7 mouse cellular contexts compared by ENCODE assay signal in the genomic region with DNA sequence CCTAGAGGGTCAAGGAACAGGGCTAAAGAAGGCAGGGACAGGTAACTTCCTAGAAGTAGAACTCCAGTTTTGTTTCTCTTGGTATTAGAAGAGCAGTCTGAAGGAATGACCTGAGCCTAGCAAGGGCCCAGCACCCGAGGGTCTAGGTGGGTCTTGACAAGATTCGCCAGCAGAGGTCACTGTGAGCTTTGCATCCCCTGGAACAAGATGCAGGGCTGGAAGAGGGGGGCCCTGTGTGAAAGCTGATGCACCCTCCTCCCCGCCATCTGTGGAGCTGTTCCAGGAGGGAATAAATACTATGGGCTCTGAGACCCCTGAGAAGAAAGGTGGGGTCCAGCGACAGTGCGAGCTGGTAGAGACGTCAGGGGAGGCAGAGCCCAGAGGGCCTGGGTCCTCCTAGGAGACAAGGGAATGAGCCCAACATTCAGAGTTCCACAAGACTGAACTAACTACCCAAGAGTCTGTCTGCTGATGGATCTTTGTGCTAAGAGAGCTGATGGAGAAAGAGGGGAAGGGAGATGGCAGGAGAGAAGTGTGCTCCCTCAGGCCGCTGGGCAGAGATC. TPM values are rescaled to one million over a fixed set of nuclear protein-coding genes. Genes with fewer than 3 reads are reported as not detected.
A peak's percentile ranks its signal among the peaks of the same experiment; 100 is the strongest.
DNase-seq lines count a peak whose midpoint lies in the region; ATAC-seq and TF ChIP-seq lines count a peak whose summit lies in the region.

No protein-coding gene starts in this region.

- H3K4me2 ChIP-seq in forebrain, postnatal 0 days (ENCODE audit: low read depth): peak overlapping the region; percentile 98; the same call in 1 of the 2 replicates
- peak overlapping the region; percentile 98 for H3K4me2 ChIP-seq in intestine, embryonic 15.5 days (replicated peaks)

- H3K9me3 ChIP-seq in forebrain, postnatal 0 days (ENCODE audit: low read length): no peaks in the 10 kb centered on the region
- no peaks in the 10 kb centered on the region for H3K9me3 ChIP-seq in intestine, embryonic 15.5 days

- TF ChIP-seq POLR2A in small intestine, adult 2 months (IDR thresholded peaks at IDR 0.05; ENCODE audit: low read depth, low read length): no peak

- H3K27ac ChIP-seq in forebrain, postnatal 0 days (ENCODE audit: low read depth, low read length): no peak overlapping the region
- no peak overlapping the region for H3K27ac ChIP-seq in intestine, embryonic 15.5 days
- no peak overlapping the region for H3K27ac ChIP-seq in small intestine, adult 2 months (ENCODE audit: insufficient read depth, low read depth, low read length)

- H3K9ac ChIP-seq in forebrain, postnatal 0 days: no peak overlapping the region
- no peak overlapping the region for H3K9ac ChIP-seq in intestine, embryonic 15.5 days

- peak; percentile 63 for DNase-seq in A20 (ENCODE audit: low read depth, low spot score)
- DNase-seq in CD4-positive, CD25-positive, alpha-beta regulatory T cell, adult 2 months (ENCODE audit: low read depth, low spot score): peak; percentile 74
- peak; percentile 79 for DNase-seq in cerebellum, adult 8-10 months
- peak; percentile 68 for DNase-seq in forebrain, postnatal 0 days
- DNase-seq in lung, postnatal 25 days (ENCODE audit: low spot score): peak; percentile 74

- peaks cover 11% of the 10 kb centered on the region; the same call in 1 of the 2 replicates for H3K4me1 ChIP-seq in forebrain, postnatal 0 days (ENCODE audit: insufficient read depth)
- peaks cover 19% of the 10 kb centered on the region; the same call in 1 of the 2 replicates for H3K4me1 ChIP-seq in intestine, embryonic 15.5 days (replicated peaks)
- peaks cover 5% of the 10 kb centered on the region for H3K4me1 ChIP-seq in small intestine, adult 2 months (ENCODE audit: control insufficient read depth, insufficient read depth, insufficient read length, low read length)

- H3K27me3 ChIP-seq in forebrain, postnatal 0 days (ENCODE audit: insufficient read depth, low read length): no peaks in the 10 kb centered on the region
- H3K27me3 ChIP-seq in intestine, embryonic 15.5 days (replicated peaks): peaks cover 20% of the 10 kb centered on the region
- no peaks in the 10 kb centered on the region for H3K27me3 ChIP-seq in small intestine, adult 2 months (ENCODE audit: control insufficient read depth, insufficient read depth, low read length)

- TF ChIP-seq CTCF in forebrain, postnatal 0 days (IDR thresholded peaks at IDR 0.05; ENCODE audit: low read depth): peak; percentile 70
- peak; percentile 42; the same call in 1 of the 2 replicates for TF ChIP-seq CTCF in small intestine, adult 2 months (IDR thresholded peaks at IDR 0.05; ENCODE audit: extremely low read depth, insufficient read length, insufficient replicate concordance, low read depth, low read length)

- ATAC-seq in forebrain, postnatal 0 days: peak; percentile 56; the same call in 1 of the 2 replicates
- ATAC-seq in intestine, embryonic 15.5 days: no peak

- WGBS in forebrain, postnatal 0 days: 12% methylated on average over 7 of the region's 7 CpGs
- WGBS in intestine, embryonic 15.5 days: 11% methylated on average over 7 of the region's 7 CpGs
- 21% methylated on average over 7 of the region's 7 CpGs for WGBS in small intestine, adult 2 months

- H3K36me3 ChIP-seq in forebrain, postnatal 0 days (ENCODE audit: insufficient read depth): no peaks in the 10 kb centered on the region
- no peaks in the 10 kb centered on the region for H3K36me3 ChIP-seq in intestine, embryonic 15.5 days
- no peaks in the 10 kb centered on the region for H3K36me3 ChIP-seq in small intestine, adult 2 months (ENCODE audit: control insufficient read depth, insufficient read depth, low read length)

- H3K4me3 ChIP-seq in forebrain, postnatal 0 days (ENCODE audit: low read depth, low read length): no peak overlapping the region
- no peak overlapping the region for H3K4me3 ChIP-seq in intestine, embryonic 15.5 days (replicated peaks)
- no peak overlapping the region for H3K4me3 ChIP-seq in small intestine, adult 2 months (ENCODE audit: low read depth, low read length)

RNA-seq across cellular contexts. Expression of a gene that starts 53.8 kb away (rescaled TPM):
- total RNA-seq in forebrain, postnatal 0 days (2014; rRNA removed): 25.2 and 25.4 TPM in 2 replicates
- 9.1 and 13.1 TPM in 2 replicates for polyA plus RNA-seq in forebrain, postnatal 0 days (2015; fragmentation: Nextera tagmentation; extraction: Ambion mirVana)
- polyA plus RNA-seq in intestine, embryonic 15.5 days (2015; fragmentation: Nextera tagmentation; extraction: Ambion mirVana): 0.13 and 0.33 TPM in 2 replicates
- 0.19 and 0.22 TPM in 2 replicates for polyA plus RNA-seq in small intestine, adult 2 months (2012; rRNA removed)
